Mouse (Mus musculus): ENCODE measurements around the gene Xpo4. TPM values are rescaled to one million over a fixed set of nuclear protein-coding genes. Genes with fewer than 3 reads are reported as not detected.
"Not testable (repeated sequence)": the region's sequence is repeated elsewhere in the genome, so short reads cannot be mapped to it uniquely, and the experiment has no call there.

The Xpo4 gene
- polyA plus RNA-seq, 1 experiment from 2014 or later, result 10.5 TPM

DNA sequence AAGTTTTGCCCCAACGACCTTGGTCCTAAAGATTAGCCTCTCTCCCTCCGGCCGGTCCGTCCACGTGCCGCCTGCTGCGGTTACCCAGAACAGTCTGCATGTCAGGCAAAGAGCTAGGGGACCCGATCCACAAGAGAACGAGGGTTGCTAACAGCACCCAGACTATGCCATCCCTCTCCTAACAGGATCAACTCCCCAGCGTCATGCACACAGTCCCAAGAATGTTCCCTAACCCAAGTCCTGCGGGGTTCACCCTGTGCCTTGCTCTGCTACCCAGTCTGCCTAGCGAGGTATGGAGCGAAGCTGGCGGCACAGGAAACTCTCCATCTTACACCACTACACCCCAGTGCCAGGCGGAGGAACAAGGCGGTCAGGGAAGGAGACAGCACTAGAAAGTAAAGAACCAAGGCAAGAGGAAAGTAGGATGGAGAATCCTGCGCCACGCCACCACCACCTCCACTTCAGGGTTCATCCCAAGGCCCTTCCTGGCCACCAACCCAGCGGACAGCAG lies 864 bp downstream of the Xpo4 start:
- Histone ChIP-seq H3K4me1 (ENCODE audit: control insufficient read depth, insufficient read depth, low read length) (peaks cover 22% of the 10 kb centered on the region), H3K9me3 (replicated peaks; ENCODE audit: control insufficient read depth, low read length, poor library complexity, severe bottlenecking) (no peaks in the 10 kb centered on the region), H3K4me2 (ENCODE audit: low read length) (peak overlapping the region; percentile 71), H3K27me3 (ENCODE audit: control insufficient read depth, insufficient read depth, low read depth, low read length) (no peaks in the 10 kb centered on the region), H3K36me3 (ENCODE audit: control insufficient read depth, insufficient read depth, low read length) (no peaks in the 10 kb centered on the region), H3K4me3 (ENCODE audit: low read depth, low read length) (peak overlapping the region; percentile 87), H3K9ac (ENCODE audit: low read depth, low read length) (peak overlapping the region; percentile 93), H3K27ac (ENCODE audit: low read length) (peak overlapping the region; percentile 97)
- ATAC-seq, result peak; percentile 77
- WGBS, result 0% methylated on average over 19 of the region's 19 CpGs

DNA sequence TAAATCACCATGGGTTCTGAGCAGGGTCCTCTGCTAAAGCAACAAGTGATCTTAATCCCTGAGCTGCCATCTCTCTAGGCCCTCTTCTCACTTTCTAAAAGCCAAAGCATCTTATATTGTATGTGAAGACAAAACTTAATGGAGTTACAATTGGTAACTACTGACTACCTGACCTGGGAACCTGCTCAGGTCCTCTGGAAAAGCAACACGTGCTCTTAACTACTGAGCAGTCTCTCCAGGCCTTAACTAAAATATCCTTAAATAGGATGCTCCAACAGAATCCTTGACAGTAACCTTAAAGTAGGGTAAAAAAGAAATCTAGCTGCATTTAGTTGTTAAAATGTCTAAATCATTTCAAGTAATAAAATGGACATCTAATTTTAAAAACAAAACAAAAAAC lies 1.6 kb downstream of the Xpo4 start:
- Histone ChIP-seq H3K27ac (ENCODE audit: low read length) (no peak overlapping the region), H3K4me2 (ENCODE audit: low read length) (peak overlapping the region; percentile 71), H3K9me3 (replicated peaks; ENCODE audit: control insufficient read depth, low read length, poor library complexity, severe bottlenecking) (no peaks in the 10 kb centered on the region), H3K36me3 (ENCODE audit: control insufficient read depth, insufficient read depth, low read length) (no peaks in the 10 kb centered on the region), H3K4me3 (ENCODE audit: low read depth, low read length) (no peak overlapping the region), H3K27me3 (ENCODE audit: control insufficient read depth, insufficient read depth, low read depth, low read length) (no peaks in the 10 kb centered on the region), H3K4me1 (ENCODE audit: control insufficient read depth, insufficient read depth, low read length) (peaks cover 22% of the 10 kb centered on the region), H3K9ac (ENCODE audit: low read depth, low read length) (no peak overlapping the region)
- no peak for ATAC-seq
- WGBS, result 27% methylated on average over 1 of the region's 1 CpGs

DNA sequence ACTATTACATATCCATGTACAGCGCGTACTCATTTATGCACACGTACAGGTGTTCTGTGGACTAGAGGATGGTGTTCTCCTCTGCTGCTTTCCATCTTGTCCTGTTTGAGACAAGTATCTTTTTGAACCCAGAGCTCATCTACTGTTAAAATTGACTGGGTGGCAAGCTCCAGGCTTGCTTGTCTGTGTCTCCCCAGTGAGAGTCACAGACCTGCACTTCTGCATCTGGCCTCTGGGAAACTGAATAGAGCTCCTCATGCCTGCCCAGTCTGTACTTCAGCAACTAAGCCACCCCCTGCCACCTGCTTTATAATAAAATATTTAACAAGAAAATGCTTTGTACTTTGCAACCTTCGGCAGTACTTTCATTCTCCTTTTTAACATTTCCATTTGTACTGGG lies 6.9 kb downstream of the Xpo4 start:
- Histone ChIP-seq H3K4me1 (ENCODE audit: control insufficient read depth, insufficient read depth, low read length) (peaks cover 4% of the 10 kb centered on the region), H3K4me3 (ENCODE audit: low read depth, low read length) (no peak overlapping the region), H3K36me3 (ENCODE audit: control insufficient read depth, insufficient read depth, low read length) (no peaks in the 10 kb centered on the region), H3K27me3 (ENCODE audit: control insufficient read depth, insufficient read depth, low read depth, low read length) (no peaks in the 10 kb centered on the region), H3K4me2 (ENCODE audit: low read length) (no peak overlapping the region), H3K9me3 (replicated peaks; ENCODE audit: control insufficient read depth, low read length, poor library complexity, severe bottlenecking) (no peaks in the 10 kb centered on the region), H3K9ac (ENCODE audit: low read depth, low read length) (no peak overlapping the region), H3K27ac (ENCODE audit: low read length) (no peak overlapping the region)
- no peak for ATAC-seq
- 97% methylated on average over 4 of the region's 4 CpGs for WGBS

DNA sequence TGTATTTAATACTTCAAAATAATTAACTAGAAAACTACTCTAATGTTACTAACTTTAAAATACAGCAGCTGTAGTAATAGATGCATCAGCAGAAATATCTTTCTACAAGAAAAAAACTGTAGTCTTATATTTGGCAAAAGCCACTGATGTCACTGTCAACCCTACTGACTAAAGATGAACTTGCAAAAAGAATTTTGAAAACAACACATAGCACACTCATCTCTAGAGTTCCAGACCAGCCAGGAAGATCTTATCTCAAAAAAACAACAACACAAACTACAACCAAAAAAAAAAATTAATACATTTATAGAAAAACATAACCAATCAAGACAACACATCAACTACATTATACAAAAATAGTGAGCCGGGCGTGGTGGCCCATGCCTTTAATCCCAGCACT lies 7.7 kb downstream of the Xpo4 start:
- H3K27ac ChIP-seq (ENCODE audit: low read length), result no peak overlapping the region
- no peaks in the 10 kb centered on the region for H3K36me3 ChIP-seq (ENCODE audit: control insufficient read depth, insufficient read depth, low read length)
- H3K4me1 ChIP-seq (ENCODE audit: control insufficient read depth, insufficient read depth, low read length), result no peaks in the 10 kb centered on the region; the same call in 1 of the 2 replicates
- no peak overlapping the region for H3K4me3 ChIP-seq (ENCODE audit: low read depth, low read length)
- no peak overlapping the region for H3K9ac ChIP-seq (ENCODE audit: low read depth, low read length)
- no peak for ATAC-seq
- H3K27me3 ChIP-seq (ENCODE audit: control insufficient read depth, insufficient read depth, low read depth, low read length), result no peaks in the 10 kb centered on the region
- WGBS, result 98% methylated on average over 2 of the region's 2 CpGs
- H3K4me2 ChIP-seq (ENCODE audit: low read length), result no peak overlapping the region
- H3K9me3 ChIP-seq (replicated peaks; ENCODE audit: control insufficient read depth, low read length, poor library complexity, severe bottlenecking), result no peaks in the 10 kb centered on the region

DNA sequence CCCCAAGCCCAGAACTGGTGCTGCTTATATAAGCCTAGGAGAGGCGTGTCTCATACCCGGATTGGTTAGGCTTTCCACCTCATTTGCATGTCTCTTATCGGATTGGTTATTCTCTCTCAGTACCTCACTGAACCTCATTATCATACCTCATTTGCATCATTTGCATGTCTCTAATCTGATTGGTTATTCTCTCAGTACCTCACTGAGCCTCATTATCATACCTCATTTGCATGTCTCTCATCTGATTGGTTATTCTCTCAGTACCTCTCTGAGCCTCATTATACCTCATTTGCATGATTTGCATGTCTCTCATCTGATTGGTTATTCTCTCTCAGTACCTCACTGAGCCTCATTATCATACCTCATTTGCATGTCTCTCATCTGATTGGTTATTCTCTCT lies 8.7 kb downstream of the Xpo4 start:
- H3K27me3 ChIP-seq (ENCODE audit: control insufficient read depth, insufficient read depth, low read depth, low read length); H3K9me3 ChIP-seq (replicated peaks; ENCODE audit: control insufficient read depth, low read length, poor library complexity, severe bottlenecking); H3K4me1 ChIP-seq (ENCODE audit: control insufficient read depth, insufficient read depth, low read length); H3K4me3 ChIP-seq (ENCODE audit: low read depth, low read length); H3K36me3 ChIP-seq (ENCODE audit: control insufficient read depth, insufficient read depth, low read length); H3K27ac ChIP-seq (ENCODE audit: low read length); H3K9ac ChIP-seq (ENCODE audit: low read depth, low read length); H3K4me2 ChIP-seq (ENCODE audit: low read length); ATAC-seq: not testable (repeated sequence)
- 97% methylated on average over 3 of the region's 3 CpGs for WGBS

DNA sequence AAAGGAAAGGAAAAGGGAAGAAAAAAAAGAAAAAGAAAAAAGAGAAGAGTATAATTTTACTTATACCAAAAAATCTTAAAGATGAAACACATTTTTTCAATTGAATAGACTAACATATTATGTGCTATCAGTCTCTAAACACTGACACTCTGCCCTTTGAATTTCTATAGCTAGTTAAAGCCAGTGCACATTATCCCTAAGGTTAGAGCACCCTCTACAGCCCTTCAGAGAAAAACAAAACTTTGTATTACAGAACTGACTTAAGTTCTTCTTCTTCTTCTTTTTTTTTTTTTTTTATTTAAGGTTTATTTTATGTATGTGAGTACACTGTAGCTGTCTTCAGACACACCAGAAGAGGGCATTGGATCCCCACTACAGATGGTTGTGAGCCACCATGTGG lies 15.7 kb downstream of the Xpo4 start:
- no peak overlapping the region for H3K27ac ChIP-seq (ENCODE audit: low read length)
- no peak for ATAC-seq

DNA sequence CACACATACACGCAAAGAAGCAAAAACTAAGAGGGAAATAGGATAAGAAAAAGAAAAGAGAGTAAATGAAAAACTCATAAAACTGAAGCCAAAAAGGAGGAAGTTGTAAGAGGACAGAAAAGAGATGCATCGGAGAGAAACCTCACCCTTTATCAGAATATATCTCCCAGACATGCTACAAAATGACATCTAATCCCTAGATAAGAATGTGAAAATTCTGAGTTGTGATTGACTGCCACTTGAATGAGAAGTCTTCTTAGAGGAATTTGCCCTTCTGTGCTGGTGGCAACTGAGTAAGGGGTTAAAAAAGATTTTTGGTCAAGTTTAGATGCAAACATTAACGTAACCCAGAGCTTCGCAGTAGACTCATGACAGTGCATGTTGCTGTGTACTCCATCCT lies 19.1 kb downstream of the Xpo4 start:
- Histone ChIP-seq H3K4me3 (ENCODE audit: low read depth, low read length) (no peak overlapping the region), H3K27ac (ENCODE audit: low read length) (no peak overlapping the region), H3K36me3 (ENCODE audit: control insufficient read depth, insufficient read depth, low read length) (0 out of 2 replicates have a peak, but pooled peaks cover 3% of the 10 kb centered on the region), H3K9ac (ENCODE audit: low read depth, low read length) (no peak overlapping the region), H3K4me2 (ENCODE audit: low read length) (no peak overlapping the region), H3K27me3 (ENCODE audit: control insufficient read depth, insufficient read depth, low read depth, low read length) (no peaks in the 10 kb centered on the region), H3K4me1 (ENCODE audit: control insufficient read depth, insufficient read depth, low read length) (no peaks in the 10 kb centered on the region), H3K9me3 (replicated peaks; ENCODE audit: control insufficient read depth, low read length, poor library complexity, severe bottlenecking) (no peaks in the 10 kb centered on the region)
- WGBS, result 98% methylated on average over 4 of the region's 4 CpGs
- no peak for ATAC-seq

More for the DNA sequence above, 15.7 kb downstream of the Xpo4 start:
- Histone ChIP-seq H3K9me3 (replicated peaks; ENCODE audit: control insufficient read depth, low read length, poor library complexity, severe bottlenecking) (no peaks in the 10 kb centered on the region), H3K9ac (ENCODE audit: low read depth, low read length) (no peak overlapping the region), H3K4me1 (ENCODE audit: control insufficient read depth, insufficient read depth, low read length) (no peaks in the 10 kb centered on the region), H3K36me3 (ENCODE audit: control insufficient read depth, insufficient read depth, low read length) (no peaks in the 10 kb centered on the region), H3K4me3 (ENCODE audit: low read depth, low read length) (no peak overlapping the region), H3K27me3 (ENCODE audit: control insufficient read depth, insufficient read depth, low read depth, low read length) (no peaks in the 10 kb centered on the region), H3K4me2 (ENCODE audit: low read length) (no peak overlapping the region)

DNA sequence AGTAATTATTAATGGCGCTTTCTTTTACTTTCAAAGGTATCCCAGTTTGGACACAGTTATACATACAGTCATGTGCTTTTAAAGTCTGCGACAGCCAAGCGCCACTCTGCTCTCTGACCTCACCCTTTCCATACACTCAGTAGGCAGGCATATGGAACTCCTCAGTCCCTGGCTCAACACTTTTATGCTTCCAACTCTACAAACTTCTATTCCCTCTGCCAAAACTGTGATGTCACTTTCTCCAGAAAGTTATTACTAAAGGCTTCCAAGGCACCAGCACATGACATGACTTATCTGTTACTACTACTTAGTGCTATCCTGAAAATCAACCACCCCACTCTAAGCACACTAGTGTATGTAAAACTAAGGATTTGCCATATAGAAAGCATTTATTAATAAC lies 26.1 kb downstream of the Xpo4 start:
- 99% methylated on average over 3 of the region's 3 CpGs for WGBS
- Histone ChIP-seq H3K4me1 (ENCODE audit: control insufficient read depth, insufficient read depth, low read length) (0 out of 2 replicates have a peak, but pooled peaks cover 2% of the 10 kb centered on the region), H3K27me3 (ENCODE audit: control insufficient read depth, insufficient read depth, low read depth, low read length) (no peaks in the 10 kb centered on the region), H3K36me3 (ENCODE audit: control insufficient read depth, insufficient read depth, low read length) (0 out of 2 replicates have a peak, but pooled peaks cover 3% of the 10 kb centered on the region), H3K4me3 (ENCODE audit: low read depth, low read length) (no peak overlapping the region), H3K27ac (ENCODE audit: low read length) (no peak overlapping the region), H3K9me3 (replicated peaks; ENCODE audit: control insufficient read depth, low read length, poor library complexity, severe bottlenecking) (no peaks in the 10 kb centered on the region), H3K4me2 (ENCODE audit: low read length) (no peak overlapping the region), H3K9ac (ENCODE audit: low read depth, low read length) (no peak overlapping the region)
- ATAC-seq, result no peak

DNA sequence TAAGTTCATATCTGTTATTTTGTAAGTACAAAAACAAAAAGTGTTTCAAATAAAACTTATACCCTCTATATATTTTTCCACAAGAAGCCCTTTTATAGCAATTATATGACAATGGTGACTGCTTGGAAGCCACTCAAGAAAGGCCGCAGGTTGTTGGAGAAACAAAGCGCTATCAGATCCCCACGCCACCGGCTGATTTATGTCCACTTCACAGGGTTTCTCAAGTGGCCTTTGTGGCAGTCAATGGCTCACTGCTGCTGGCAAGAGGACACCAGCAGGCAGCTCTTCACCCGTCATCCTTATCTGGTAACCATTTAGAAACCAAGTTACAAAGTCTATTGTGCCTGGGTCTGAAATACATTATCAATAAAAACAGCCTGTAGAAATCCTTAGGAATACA lies 31.1 kb downstream of the Xpo4 start:
- Histone ChIP-seq H3K27ac (ENCODE audit: low read length) (no peak overlapping the region), H3K9me3 (replicated peaks; ENCODE audit: control insufficient read depth, low read length, poor library complexity, severe bottlenecking) (no peaks in the 10 kb centered on the region), H3K9ac (ENCODE audit: low read depth, low read length) (no peak overlapping the region), H3K36me3 (ENCODE audit: control insufficient read depth, insufficient read depth, low read length) (no peaks in the 10 kb centered on the region), H3K4me3 (ENCODE audit: low read depth, low read length) (no peak overlapping the region), H3K4me1 (ENCODE audit: control insufficient read depth, insufficient read depth, low read length) (0 out of 2 replicates have a peak, but pooled peaks cover 2% of the 10 kb centered on the region), H3K27me3 (ENCODE audit: control insufficient read depth, insufficient read depth, low read depth, low read length) (no peaks in the 10 kb centered on the region), H3K4me2 (ENCODE audit: low read length) (no peak overlapping the region)
- WGBS, result 48% methylated on average over 5 of the region's 5 CpGs
- no peak for ATAC-seq
